Mouse (Mus musculus) neural tube, embryonic 14.5 days (tissue): Measurements from ENCODE around the gene Npr1. TPM values are rescaled to one million over a fixed set of nuclear protein-coding genes. Genes with fewer than 3 reads are reported as not detected.

Source experiments
- ATAC-seq: fragments of 200-750 bp; cut with Nextera tagmentation; 2 replicates; pipeline ENCODE4 v1.8.0; 2017; ENCODE audit warnings: low read depth, mild to moderate bottlenecking, moderate TSS enrichment, moderate library complexity
- H3K27ac ChIP-seq: fragments of 300-500 bp; sonication (generic); 2 replicates; pipeline ENCODE4 v1.5.1; 2014; ENCODE audit warnings: low read depth, mild to moderate bottlenecking, control low read depth, low read length, moderate library complexity, mixed read lengths
- H3K27me3 ChIP-seq: fragments of 300-500 bp; sonication (generic); 2 replicates; pipeline ENCODE4 v1.6.1; 2014; ENCODE audit warnings: low read length; ENCODE audit not compliant: control insufficient read depth, insufficient read depth
- H3K36me3 ChIP-seq: fragments of 300-500 bp; sonication (generic); 2 replicates; pipeline ENCODE4 v1.6.1; 2014; ENCODE audit warnings: low read length, mixed read lengths; ENCODE audit not compliant: control insufficient read depth, insufficient read depth
- H3K4me1 ChIP-seq: fragments of 300-500 bp; sonication (generic); 2 replicates; pipeline ENCODE4 v1.6.1; 2014; ENCODE audit warnings: low read length; ENCODE audit not compliant: control insufficient read depth, insufficient read depth
- H3K4me2 ChIP-seq: fragments of 300-500 bp; sonication (generic); 2 replicates; pipeline ENCODE4 v1.6.1; 2014; ENCODE audit warnings: mild to moderate bottlenecking, low read depth, low read length, control low read depth
- H3K4me3 ChIP-seq: fragments of 300-500 bp; sonication (generic); 2 replicates; pipeline ENCODE4 v1.5.1; 2014; ENCODE audit warnings: low read depth, low read length, control low read depth, mixed read lengths
- H3K9ac ChIP-seq: fragments of 300-500 bp; sonication (generic); replicated peaks from 2 replicates; pipeline ENCODE4 v1.6.1; 2014; ENCODE audit warnings: low read depth, mild to moderate bottlenecking, control low read depth, low read length, mixed read lengths
- H3K9me3 ChIP-seq: fragments of 300-500 bp; sonication (generic); 2 replicates; pipeline ENCODE4 v1.6.1; 2016; ENCODE audit warnings: low read length; ENCODE audit not compliant: control insufficient read depth
- WGBS: fragments of 180-500 bp; shearing (Covaris S2); extraction: QIAGEN DNeasy Blood & Tissue Kit; methylation state at CpG from one replicate; pipeline ENCODE4 v1.1.7; 2014; 5-methylcytosine and 5-hydroxymethylcytosine counted together
- polyA plus RNA-seq: library from polyadenylated mRNA; unstranded; fragments of >200 nt; fragmentation: Nextera tagmentation; extraction: Ambion mirVana; gene quantifications from 2 replicates; pipeline ENCODE4 v1.2.1, GENCODE M21; 2014

The Npr1 gene
- polyA plus RNA-seq, 1 experiment from 2014 or later, result 1.4 TPM

DNA sequence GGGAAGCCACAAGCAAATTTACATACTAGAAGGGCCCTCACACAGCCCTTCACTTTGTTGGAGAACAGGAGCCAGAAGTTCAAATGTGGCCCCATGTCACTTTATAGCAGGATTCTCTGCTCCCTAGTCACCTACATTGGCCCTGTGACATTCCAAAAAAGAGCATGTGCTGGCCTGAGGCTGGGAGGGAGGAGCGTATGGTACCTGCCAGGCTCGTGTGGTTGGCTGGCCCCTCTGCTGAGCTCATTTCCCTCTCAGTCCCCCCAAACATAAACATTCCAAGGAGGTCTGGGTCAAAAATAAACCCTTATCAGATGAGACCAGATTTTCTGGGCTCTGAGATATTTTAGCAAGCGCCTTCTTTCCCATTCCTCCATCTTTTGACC is 52.7 kb downstream of the Npr1 start:
- ATAC-seq, result no peak
- H3K36me3 ChIP-seq, result peaks cover 57% of the 10 kb centered on the region
- no peak overlapping the region for H3K9ac ChIP-seq
- H3K4me1 ChIP-seq, result no peaks in the 10 kb centered on the region
- no peak overlapping the region for H3K4me2 ChIP-seq
- no peaks in the 10 kb centered on the region for H3K27me3 ChIP-seq
- WGBS, result 69% methylated on average over 3 of the region's 3 CpGs
- H3K27ac ChIP-seq, result no peak overlapping the region
- H3K4me3 ChIP-seq, result no peak overlapping the region
- H3K9me3 ChIP-seq, result no peaks in the 10 kb centered on the region

- Histone ChIP-seq H3K9me3 (no peaks in the 10 kb centered on the region), H3K27ac (no peak overlapping the region), H3K27me3 (no peaks in the 10 kb centered on the region), H3K4me2 (no peak overlapping the region), H3K9ac (no peak overlapping the region), H3K4me1 (no peaks in the 10 kb centered on the region), H3K36me3 (peaks cover 63% of the 10 kb centered on the region), H3K4me3 (no peak overlapping the region)
- peak; percentile 66; the same call in 1 of the 2 replicates for ATAC-seq
- 45% methylated on average over 5 of the region's 5 CpGs for WGBS
Measured at GRCm38 (mm10) chr3:90412312-90413010, 53.2 kb downstream of the Npr1 start.

DNA sequence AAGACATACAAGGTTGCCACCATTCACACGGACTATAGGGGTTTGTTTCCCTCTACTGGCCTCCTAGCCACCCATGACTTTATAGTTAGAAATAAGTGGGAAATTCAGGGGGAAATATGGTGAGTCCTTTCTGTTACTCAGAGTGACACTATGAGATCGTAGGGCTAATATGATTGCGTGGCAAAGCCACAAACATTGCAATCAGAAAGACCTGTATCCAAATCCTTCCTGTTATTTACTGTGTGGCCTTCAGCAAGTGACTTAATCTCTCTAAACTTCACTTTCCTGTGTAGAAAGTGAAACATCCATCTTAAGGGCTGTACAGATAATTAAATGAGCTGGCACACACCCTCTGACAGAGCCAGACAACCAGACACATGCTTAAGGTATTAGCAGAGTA is 56.9 kb downstream of the Npr1 start:
- no peak overlapping the region for H3K9ac ChIP-seq
- no peaks in the 10 kb centered on the region for H3K9me3 ChIP-seq
- 98% methylated on average over 3 of the region's 3 CpGs for WGBS
- H3K4me3 ChIP-seq, result no peak overlapping the region
- ATAC-seq, result no peak
- H3K27me3 ChIP-seq, result no peaks in the 10 kb centered on the region
- H3K36me3 ChIP-seq, result peaks cover 72% of the 10 kb centered on the region
- H3K4me1 ChIP-seq, result no peaks in the 10 kb centered on the region
- no peak overlapping the region for H3K27ac ChIP-seq
- no peak overlapping the region for H3K4me2 ChIP-seq

- no peak overlapping the region for H3K9ac ChIP-seq
- H3K9me3 ChIP-seq, result no peaks in the 10 kb centered on the region
- 93% methylated on average over 5 of the region's 5 CpGs for WGBS
- H3K4me3 ChIP-seq, result no peak overlapping the region
- no peak overlapping the region for H3K27ac ChIP-seq
- no peaks in the 10 kb centered on the region for H3K4me1 ChIP-seq
- no peak overlapping the region for H3K4me2 ChIP-seq
- H3K27me3 ChIP-seq, result no peaks in the 10 kb centered on the region
- ATAC-seq, result no peak
- peaks cover 89% of the 10 kb centered on the region for H3K36me3 ChIP-seq
Measured at GRCm38 (mm10) chr3:90406414-90406813, 59.3 kb downstream of the Npr1 start.

DNA sequence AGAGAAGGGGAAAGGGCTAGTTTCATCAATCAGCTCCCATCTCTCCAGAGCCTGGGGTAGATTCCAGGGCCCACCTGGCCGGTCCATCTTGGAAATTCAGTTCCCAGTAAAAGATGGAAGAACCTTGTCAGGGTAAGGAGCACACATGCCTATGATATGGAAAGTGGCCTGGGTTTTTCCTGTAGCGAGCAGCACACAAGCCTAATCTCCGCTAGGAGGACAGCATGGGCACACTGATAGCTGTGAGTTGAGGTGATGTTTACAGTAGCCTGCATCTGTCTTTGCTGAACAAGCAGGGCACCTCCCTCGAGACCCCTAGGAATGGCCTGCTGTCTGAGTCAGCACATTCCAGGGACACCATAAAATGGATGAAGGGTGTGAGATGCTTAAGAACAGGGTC is 61.1 kb downstream of the Npr1 start:
- no peaks in the 10 kb centered on the region for H3K4me1 ChIP-seq
- no peaks in the 10 kb centered on the region for H3K27me3 ChIP-seq
- H3K4me3 ChIP-seq, result no peak overlapping the region
- no peak overlapping the region for H3K9ac ChIP-seq
- H3K4me2 ChIP-seq, result no peak overlapping the region
- WGBS, result 83% methylated on average over 4 of the region's 4 CpGs
- H3K27ac ChIP-seq, result no peak overlapping the region
- no peaks in the 10 kb centered on the region for H3K9me3 ChIP-seq
- no peak for ATAC-seq
- peaks cover 91% of the 10 kb centered on the region for H3K36me3 ChIP-seq

GRCm38 (mm10) chr3:90404121-90404520 is 61.5 kb downstream of the Npr1 start:
- no peak for ATAC-seq
- Histone ChIP-seq H3K27me3 (no peaks in the 10 kb centered on the region), H3K27ac (no peak overlapping the region), H3K4me2 (no peak overlapping the region), H3K9me3 (no peaks in the 10 kb centered on the region), H3K4me1 (no peaks in the 10 kb centered on the region), H3K4me3 (no peak overlapping the region), H3K9ac (no peak overlapping the region), H3K36me3 (peaks cover 91% of the 10 kb centered on the region)
- WGBS, result 92% methylated on average over 3 of the region's 3 CpGs

GRCm38 (mm10) chr3:90400993-90401392 is 64.7 kb downstream of the Npr1 start:
- no peak overlapping the region for H3K27ac ChIP-seq
- 89% methylated on average over 4 of the region's 4 CpGs for WGBS
- no peak for ATAC-seq

More at GRCm38 (mm10) chr3:90400993-90401392, 64.7 kb downstream of the Npr1 start:
- Histone ChIP-seq H3K36me3 (peaks cover 79% of the 10 kb centered on the region), H3K27me3 (no peaks in the 10 kb centered on the region), H3K4me2 (no peak overlapping the region), H3K9me3 (no peaks in the 10 kb centered on the region), H3K9ac (no peak overlapping the region), H3K4me3 (no peak overlapping the region), H3K4me1 (no peaks in the 10 kb centered on the region)

Other genes with a start within 250 kb of the Npr1 start
- gene Jtb, start 234.3 kb downstream of the Npr1 start, polyA plus RNA-seq, result 98.9 and 102 TPM in 2 replicates
- 1.3 and 2.4 TPM in 2 replicates for gene Creb3l4, start 222.4 kb downstream of the Npr1 start, polyA plus RNA-seq
- 41.2 and 46.0 TPM in 2 replicates for gene Slc39a1, start 217.7 kb downstream of the Npr1 start, polyA plus RNA-seq
- gene Crtc2, start 211.7 kb downstream of the Npr1 start, polyA plus RNA-seq, result 11.6 and 12.6 TPM in 2 replicates
- gene Dennd4b, start 200.7 kb downstream of the Npr1 start, polyA plus RNA-seq, result 7.3 and 8.5 TPM in 2 replicates
- gene Gatad2b, start 172.7 kb downstream of the Npr1 start, polyA plus RNA-seq, result 14.3 and 21.6 TPM in 2 replicates
- 21.3 and 21.7 TPM in 2 replicates for gene Slc27a3, start 75.9 kb downstream of the Npr1 start, polyA plus RNA-seq
- 30.1 and 35.2 TPM in 2 replicates for gene Ints3, start 32.2 kb downstream of the Npr1 start, polyA plus RNA-seq
- 262 and 269 TPM in 2 replicates for gene Ilf2, start 10.3 kb upstream of the Npr1 start, polyA plus RNA-seq
- gene Snapin, start 25.2 kb upstream of the Npr1 start, polyA plus RNA-seq, result 106 and 112 TPM in 2 replicates
- 116 and 123 TPM in 2 replicates for gene Chtop, start 43.6 kb upstream of the Npr1 start, polyA plus RNA-seq
- 15.8 and 18.6 TPM in 2 replicates for gene S100a1, start 48.5 kb upstream of the Npr1 start, polyA plus RNA-seq
- 6.9 and 11.0 TPM in 2 replicates for gene S100a13, start 48.6 kb upstream of the Npr1 start, polyA plus RNA-seq
- gene S100a14, start 61.0 kb upstream of the Npr1 start, polyA plus RNA-seq, result not detected in 2 replicates
- gene S100a16, start 71.4 kb upstream of the Npr1 start, polyA plus RNA-seq, result 22.5 and 33.3 TPM in 2 replicates
- 0.31 and 2.0 TPM in 2 replicates for gene S100a3, start 94.7 kb upstream of the Npr1 start, polyA plus RNA-seq
- not detected in 2 replicates for gene S100a2, start 124.4 kb upstream of the Npr1 start, polyA plus RNA-seq
- gene Gm42674, start 136.0 kb upstream of the Npr1 start, polyA plus RNA-seq, result not detected in 2 replicates
- gene S100a4, start 137.9 kb upstream of the Npr1 start, polyA plus RNA-seq, result 1.2 TPM in 1 of 2 replicates, not detected in the other
- not detected in 2 replicates for gene S100a5, start 142.7 kb upstream of the Npr1 start, polyA plus RNA-seq
- gene S100a6, start 147.0 kb upstream of the Npr1 start, polyA plus RNA-seq, result 11.8 and 27.5 TPM in 2 replicates
- not detected in 2 replicates for gene S100a7a, start 188.2 kb upstream of the Npr1 start, polyA plus RNA-seq
- gene S100a8, start 203.1 kb upstream of the Npr1 start, polyA plus RNA-seq, result 1.8 and 9.7 TPM in 2 replicates
- gene S100a9, start 229.9 kb upstream of the Npr1 start, polyA plus RNA-seq, result 0.46 and 7.1 TPM in 2 replicates